Mouse (Mus musculus) liver, embryonic 13.5 days (tissue): ENCODE results near the gene App. TPM values are rescaled to one million over a fixed set of nuclear protein-coding genes. Genes with fewer than 3 reads are reported as not detected.
A peak's percentile ranks its signal among the peaks of the same experiment; 100 is the strongest.

Source experiments
- ATAC-seq: fragments of 200-750 bp; cut with Nextera tagmentation; 2 replicates; pipeline ENCODE4 v1.8.0; 2017; ENCODE audit warnings: low read depth, mild to moderate bottlenecking, moderate number of reproducible peaks, moderate library complexity
- DNase-seq: peaks from one replicate; pipeline ENCODE4 v3.0.0; 2022
- H3K27ac ChIP-seq: fragments of 300-500 bp; sonication (generic); 2 replicates; pipeline ENCODE4 v1.5.1; 2015; ENCODE audit warnings: moderate library complexity, mild to moderate bottlenecking, inconsistent platforms
- H3K27me3 ChIP-seq: fragments of 300-500 bp; sonication (generic); 2 replicates; pipeline ENCODE4 v1.6.1; 2015; ENCODE audit warnings: mild to moderate bottlenecking, inconsistent platforms
- H3K36me3 ChIP-seq: fragments of 300-500 bp; sonication (generic); 2 replicates; pipeline ENCODE4 v1.6.1; 2015; ENCODE audit warnings: mild to moderate bottlenecking, inconsistent platforms
- H3K4me1 ChIP-seq: fragments of 300-500 bp; sonication (generic); replicated peaks from 2 replicates; pipeline ENCODE4 v1.6.1; 2015; ENCODE audit warnings: inconsistent platforms
- H3K4me2 ChIP-seq: fragments of 300-500 bp; sonication (generic); 2 replicates; pipeline ENCODE4 v1.6.1; 2015; ENCODE audit warnings: inconsistent platforms, mild to moderate bottlenecking, moderate library complexity
- H3K4me3 ChIP-seq: fragments of 300-500 bp; sonication (generic); replicated peaks from 2 replicates; pipeline ENCODE4 v1.5.1; 2015; ENCODE audit warnings: mild to moderate bottlenecking, inconsistent platforms
- H3K9ac ChIP-seq: fragments of 300-500 bp; sonication (generic); 2 replicates; pipeline ENCODE4 v1.6.1; 2015; ENCODE audit warnings: mild to moderate bottlenecking, inconsistent platforms
- H3K9me3 ChIP-seq: fragments of 300-500 bp; sonication (generic); replicated peaks from 2 replicates; pipeline ENCODE4 v1.6.1; 2016; ENCODE audit warnings: inconsistent platforms
- WGBS: fragments of 180-500 bp; shearing (Covaris S2); methylation state at CpG from one replicate; pipeline ENCODE4 v1.1.7; 2015; ENCODE audit not compliant: insufficient replicate concordance; 5-methylcytosine and 5-hydroxymethylcytosine counted together
- polyA plus RNA-seq: library from polyadenylated mRNA; unstranded; fragments of >200 nt; fragmentation: Nextera tagmentation; extraction: Ambion mirVana; gene quantifications from 2 replicates; pipeline ENCODE4 v1.2.1, GENCODE M21; 2015

Gene App
- polyA plus RNA-seq, 1 experiment from 2014 or later: 17.2 TPM

GRCm38 (mm10) chr16:85017845-85018244 lies 155.7 kb downstream of the App start:
- no peak overlapping the region for H3K4me2 ChIP-seq
- no peaks in the 10 kb centered on the region for H3K36me3 ChIP-seq
- ATAC-seq: peak; percentile 36; the same call in 1 of the 2 replicates
- WGBS: 50% methylated on average over 7 of the region's 7 CpGs
- no peaks in the 10 kb centered on the region for H3K27me3 ChIP-seq
- H3K4me3 ChIP-seq: no peak overlapping the region
- no peak overlapping the region for H3K9ac ChIP-seq
- no peaks in the 10 kb centered on the region for H3K9me3 ChIP-seq
- H3K27ac ChIP-seq: no peak overlapping the region
- no peaks in the 10 kb centered on the region for H3K4me1 ChIP-seq
- no peak for DNase-seq

- Histone ChIP-seq H3K27me3 (no peaks in the 10 kb centered on the region), H3K9ac (no peak overlapping the region), H3K4me2 (no peak overlapping the region), H3K27ac (no peak overlapping the region), H3K9me3 (no peaks in the 10 kb centered on the region), H3K4me1 (no peaks in the 10 kb centered on the region), H3K4me3 (no peak overlapping the region), H3K36me3 (no peaks in the 10 kb centered on the region)
- no peak for DNase-seq
- no peak for ATAC-seq
- 63% methylated on average over 3 of the region's 3 CpGs for WGBS
Measured at GRCm38 (mm10) chr16:85012695-85013094, 160.9 kb downstream of the App start.

- no peaks in the 10 kb centered on the region for H3K36me3 ChIP-seq
Measured at GRCm38 (mm10) chr16:85012172-85012571, 161.4 kb downstream of the App start.

GRCm38 (mm10) chr16:85010651-85011050 lies 162.9 kb downstream of the App start:
- Histone ChIP-seq H3K36me3 (no peaks in the 10 kb centered on the region), H3K27me3 (no peaks in the 10 kb centered on the region), H3K4me3 (no peak overlapping the region), H3K4me1 (no peaks in the 10 kb centered on the region), H3K9ac (no peak overlapping the region), H3K4me2 (no peak overlapping the region), H3K27ac (no peak overlapping the region), H3K9me3 (no peaks in the 10 kb centered on the region)
- DNase-seq (no peak), ATAC-seq (no peak)
- WGBS: 82% methylated on average over 2 of the region's 2 CpGs

More at GRCm38 (mm10) chr16:85012172-85012571, 161.4 kb downstream of the App start:
- Histone ChIP-seq H3K4me3 (no peak overlapping the region), H3K27me3 (no peaks in the 10 kb centered on the region), H3K9ac (no peak overlapping the region), H3K4me1 (no peaks in the 10 kb centered on the region), H3K4me2 (no peak overlapping the region), H3K27ac (no peak overlapping the region), H3K9me3 (no peaks in the 10 kb centered on the region)
- DNase-seq (no peak), ATAC-seq (no peak)
- WGBS: 81% methylated on average over 5 of the region's 5 CpGs

GRCm38 (mm10) chr16:85008866-85009645 lies 164.5 kb downstream of the App start:
- H3K27ac ChIP-seq: no peak overlapping the region
- ATAC-seq (no peak), DNase-seq (no peak)
- no peaks in the 10 kb centered on the region for H3K4me1 ChIP-seq
- no peaks in the 10 kb centered on the region for H3K27me3 ChIP-seq
- H3K36me3 ChIP-seq: no peaks in the 10 kb centered on the region
- H3K4me2 ChIP-seq: no peak overlapping the region
- H3K9ac ChIP-seq: no peak overlapping the region
- WGBS: 70% methylated on average over 9 of the region's 9 CpGs
- H3K4me3 ChIP-seq: no peak overlapping the region
- no peaks in the 10 kb centered on the region for H3K9me3 ChIP-seq

- WGBS: 77% methylated on average over 5 of the region's 5 CpGs
- no peak for ATAC-seq
- Histone ChIP-seq H3K27ac (no peak overlapping the region), H3K9me3 (no peaks in the 10 kb centered on the region), H3K36me3 (no peaks in the 10 kb centered on the region), H3K27me3 (no peaks in the 10 kb centered on the region), H3K4me2 (no peak overlapping the region), H3K4me1 (no peaks in the 10 kb centered on the region), H3K9ac (no peak overlapping the region), H3K4me3 (no peak overlapping the region)
- DNase-seq: no peak
Measured at GRCm38 (mm10) chr16:85001939-85002556, 171.5 kb downstream of the App start.

- no peaks in the 10 kb centered on the region for H3K9me3 ChIP-seq
- H3K4me1 ChIP-seq: no peaks in the 10 kb centered on the region
- H3K27ac ChIP-seq: no peak overlapping the region
- no peak overlapping the region for H3K4me2 ChIP-seq
- DNase-seq (no peak), ATAC-seq (no peak)
- H3K36me3 ChIP-seq: no peaks in the 10 kb centered on the region
- no peaks in the 10 kb centered on the region for H3K27me3 ChIP-seq
- WGBS: 70% methylated on average over 7 of the region's 7 CpGs
- no peak overlapping the region for H3K4me3 ChIP-seq
- no peak overlapping the region for H3K9ac ChIP-seq
Measured at GRCm38 (mm10) chr16:85000304-85000703, 173.3 kb downstream of the App start.

GRCm38 (mm10) chr16:84997551-84997950 lies 176.0 kb downstream of the App start:
- Histone ChIP-seq H3K4me3 (no peak overlapping the region), H3K9ac (no peak overlapping the region), H3K9me3 (no peaks in the 10 kb centered on the region), H3K36me3 (no peaks in the 10 kb centered on the region), H3K27ac (no peak overlapping the region), H3K27me3 (no peaks in the 10 kb centered on the region), H3K4me1 (no peaks in the 10 kb centered on the region), H3K4me2 (no peak overlapping the region)
- ATAC-seq: no peak
- no peak for DNase-seq
- WGBS: 61% methylated on average over 3 of the region's 3 CpGs

- H3K27me3 ChIP-seq: no peaks in the 10 kb centered on the region
- H3K4me1 ChIP-seq: no peaks in the 10 kb centered on the region
- H3K9me3 ChIP-seq: no peaks in the 10 kb centered on the region
- 61% methylated on average over 6 of the region's 6 CpGs for WGBS
- DNase-seq: no peak
- H3K27ac ChIP-seq: no peak overlapping the region
- H3K36me3 ChIP-seq: no peaks in the 10 kb centered on the region
- H3K9ac ChIP-seq: no peak overlapping the region
- no peak overlapping the region for H3K4me2 ChIP-seq
- no peak overlapping the region for H3K4me3 ChIP-seq
- ATAC-seq: no peak
Measured at GRCm38 (mm10) chr16:84995441-84995867, 178.1 kb downstream of the App start.

- Histone ChIP-seq H3K4me3 (no peak overlapping the region), H3K27ac (no peak overlapping the region), H3K9me3 (no peaks in the 10 kb centered on the region), H3K4me1 (no peaks in the 10 kb centered on the region), H3K4me2 (no peak overlapping the region), H3K27me3 (no peaks in the 10 kb centered on the region), H3K9ac (no peak overlapping the region), H3K36me3 (no peaks in the 10 kb centered on the region)
- ATAC-seq (no peak), DNase-seq (no peak)
- 63% methylated on average over 7 of the region's 7 CpGs for WGBS
Measured at GRCm38 (mm10) chr16:84992888-84993287, 180.7 kb downstream of the App start.

GRCm38 (mm10) chr16:84991011-84991410 lies 182.6 kb downstream of the App start:
- Histone ChIP-seq H3K4me3 (no peak overlapping the region), H3K4me1 (no peaks in the 10 kb centered on the region), H3K27me3 (no peaks in the 10 kb centered on the region), H3K36me3 (no peaks in the 10 kb centered on the region), H3K27ac (no peak overlapping the region), H3K4me2 (no peak overlapping the region), H3K9ac (no peak overlapping the region), H3K9me3 (no peaks in the 10 kb centered on the region)
- WGBS: 65% methylated on average over 4 of the region's 4 CpGs
- DNase-seq (no peak), ATAC-seq (no peak)

GRCm38 (mm10) chr16:84989938-84990337 lies 183.6 kb downstream of the App start:
- no peaks in the 10 kb centered on the region for H3K36me3 ChIP-seq
- no peak overlapping the region for H3K9ac ChIP-seq
- no peak for DNase-seq
- ATAC-seq: no peak
- no peaks in the 10 kb centered on the region for H3K4me1 ChIP-seq
- H3K27ac ChIP-seq: no peak overlapping the region
- H3K4me2 ChIP-seq: no peak overlapping the region
- H3K4me3 ChIP-seq: no peak overlapping the region
- 41% methylated on average over 6 of the region's 6 CpGs for WGBS
- H3K9me3 ChIP-seq: no peaks in the 10 kb centered on the region
- no peaks in the 10 kb centered on the region for H3K27me3 ChIP-seq
